Mouse (Mus musculus) spleen, embryonic (tissue): ENCODE results near the gene Kri1.

Source experiments
- CTCF ChIA-PET: fragments of 350-600 bp; sonication (Branson Sonifier 250); formaldehyde crosslinking; loops from one replicate; lab custom pipeline; 2022; lab: Charles Lee

Gene Kri1

GRCm38 (mm10) chr9:21249629-21250508 lies 37.9 kb downstream of the Kri1 start:
- CTCF ChIA-PET: no interaction called here

- CTCF ChIA-PET: no interaction called here
Measured at GRCm38 (mm10) chr9:21248326-21248725, 39.4 kb downstream of the Kri1 start, which contains the start of gene S1pr5. Gene S1pr5, minus strand, starts transcription at chr9:21248443.

GRCm38 (mm10) chr9:21246342-21246741 lies 41.4 kb downstream of the Kri1 start:
- CTCF ChIA-PET: interaction anchor here (0.6 kb wide), 1 partner anchor 67 kb away, joined by 22 read pairs; no protein-coding TSS in a partner anchor

DNA sequence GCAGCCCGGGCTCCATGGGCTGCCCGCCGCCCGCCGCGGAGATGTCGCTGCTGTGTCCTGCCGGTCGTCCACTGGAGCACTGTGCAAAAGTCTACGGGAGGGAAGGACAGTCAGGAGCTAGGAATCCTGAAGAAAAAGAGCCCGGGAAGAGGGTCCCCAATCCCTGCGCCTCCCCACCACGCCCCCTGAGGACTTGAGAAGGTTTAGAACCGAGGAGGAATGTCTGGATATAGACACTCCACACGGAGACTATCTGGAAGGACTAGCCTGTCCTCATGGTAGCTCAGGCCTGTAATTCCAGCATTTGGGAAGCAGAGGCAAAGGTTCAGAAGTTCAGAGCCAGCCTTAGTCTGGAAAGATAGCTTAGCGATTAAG lies 42.7 kb downstream of the Kri1 start:
- CTCF ChIA-PET: interaction anchor here (0.8 kb wide), 1 partner anchor 16 kb away, joined by 3 read pairs; no protein-coding TSS in a partner anchor

DNA sequence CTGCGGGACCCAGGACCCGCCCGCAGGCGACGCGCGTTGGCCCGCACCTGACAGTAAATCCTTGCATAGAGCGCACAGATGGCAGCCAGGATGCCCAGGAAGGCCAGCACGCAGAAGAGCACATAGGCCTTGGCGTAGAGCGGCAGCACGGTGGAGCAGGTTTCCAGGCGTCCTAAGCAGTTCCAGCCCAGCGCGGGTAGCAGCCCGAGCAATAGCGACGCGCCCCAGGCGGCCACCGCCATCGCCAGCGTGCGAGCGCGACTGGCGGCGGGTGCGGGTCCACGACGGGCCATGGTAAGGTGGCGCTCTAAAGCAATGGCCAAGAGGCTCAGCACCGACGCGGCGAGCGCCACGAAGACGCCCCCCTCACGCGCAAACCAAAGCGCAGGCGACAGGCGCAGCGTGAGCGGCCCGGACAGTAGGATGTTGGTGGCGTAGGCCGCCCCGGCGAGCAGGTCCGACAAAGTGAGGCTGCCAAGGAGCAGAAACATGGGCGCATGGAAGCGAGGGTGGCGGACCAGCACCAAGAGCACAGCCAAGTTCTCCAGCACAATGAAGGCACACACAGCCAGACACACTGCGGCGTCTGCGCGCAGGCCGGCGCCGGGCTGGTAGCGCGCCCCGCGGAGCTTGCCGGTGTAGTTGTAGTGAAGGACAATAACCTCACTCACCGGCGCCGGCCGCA lies 43.2 kb downstream of the Kri1 start:
- CTCF ChIA-PET: interaction anchor here (0.8 kb wide), 1 partner anchor 16 kb away, joined by 3 read pairs; no protein-coding TSS in a partner anchor

DNA sequence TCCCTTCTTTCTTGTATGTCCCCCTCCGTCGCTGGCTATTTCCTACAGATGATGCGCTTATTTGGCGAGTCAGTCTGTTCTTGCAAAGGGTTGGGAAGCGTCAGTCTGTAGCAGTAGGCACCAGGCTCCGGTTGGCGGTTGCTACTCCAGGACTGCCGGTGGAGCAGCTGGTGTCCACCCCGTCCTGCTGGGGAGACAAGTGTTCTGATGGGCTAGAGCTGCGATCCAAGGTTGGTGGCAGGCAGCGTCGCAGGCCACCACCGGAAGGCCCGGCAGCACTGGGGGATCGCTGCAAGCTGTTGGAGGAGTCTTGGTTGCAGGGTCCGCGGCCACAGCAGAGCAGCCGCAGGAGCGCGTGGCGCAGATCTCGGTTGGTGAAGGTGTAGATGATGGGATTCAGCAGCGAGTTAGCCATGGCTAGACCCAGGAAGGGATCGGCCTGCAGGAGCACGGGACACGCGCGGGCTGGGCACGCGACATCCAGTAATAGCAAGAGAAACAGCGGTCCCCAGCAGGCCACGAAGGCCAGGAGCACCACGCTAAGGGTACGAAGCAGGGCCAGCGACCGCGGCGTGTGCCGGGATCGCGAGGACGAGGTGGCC lies 43.8 kb downstream of the Kri1 start:
- CTCF ChIA-PET: interaction anchor here (0.6 to 1.2 kb wide), 3 partner anchors 23 to 98 kb away, joined by 3 read pairs; no protein-coding TSS in a partner anchor

DNA sequence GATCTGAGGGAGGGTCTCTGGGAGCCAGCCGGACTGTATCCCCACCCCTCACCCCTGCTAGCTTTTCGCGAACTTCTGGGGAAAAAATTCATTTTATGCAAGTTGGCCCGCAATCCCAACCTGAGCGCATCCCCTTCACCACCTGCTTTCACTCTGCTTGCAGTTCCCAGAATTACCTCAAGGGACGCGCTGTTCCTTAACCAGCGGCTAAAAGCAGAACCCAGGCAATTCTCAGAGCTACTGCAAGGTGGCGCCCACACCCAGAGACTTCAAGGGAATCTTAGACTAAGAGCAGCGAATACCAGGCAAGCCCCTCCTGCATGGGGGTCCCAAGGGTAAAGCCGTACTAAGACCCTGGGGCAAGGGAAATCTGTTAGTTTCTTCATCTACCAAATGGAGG lies 46.4 kb downstream of the Kri1 start:
- CTCF ChIA-PET: interaction anchor here (0.5 to 2.8 kb wide), 3 partner anchors 24 to 75 kb away, joined by 3 to 8 read pairs (median 5); partner anchors contain the start of gene Atg4d

DNA sequence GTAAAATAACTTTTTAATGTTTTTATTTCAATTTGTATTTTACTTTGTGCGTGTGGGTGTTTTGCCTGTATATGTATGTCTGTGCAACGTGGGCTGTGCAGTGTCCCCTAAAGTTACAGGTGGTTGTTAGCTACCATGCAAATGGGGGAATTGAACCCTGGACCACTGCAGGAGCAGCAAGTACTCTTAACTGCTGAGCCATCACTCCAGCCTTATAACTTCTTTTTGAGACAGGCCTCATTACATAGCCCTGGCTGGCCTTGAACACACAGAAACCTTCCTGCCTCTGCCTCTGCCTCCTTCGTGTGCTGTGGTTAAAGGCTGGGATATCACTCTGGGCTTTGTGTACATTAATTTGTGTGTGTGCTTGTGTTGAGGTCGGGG lies 48.3 kb downstream of the Kri1 start:
- CTCF ChIA-PET: interaction anchor here (0.6 to 2.8 kb wide), 4 partner anchors 10 to 74 kb away, joined by 3 to 11 read pairs (median 6); partner anchors contain the start of gene Atg4d

- CTCF ChIA-PET: interaction anchor here (0.6 to 2.8 kb wide), 3 partner anchors 10 to 75 kb away, joined by 3 to 11 read pairs (median 8); partner anchors contain the start of gene Atg4d
Measured at GRCm38 (mm10) chr9:21238733-21239464, 48.9 kb downstream of the Kri1 start, which contains the start of gene Keap1. Gene Keap1, minus strand, starts transcription at chr9:21239361.

DNA sequence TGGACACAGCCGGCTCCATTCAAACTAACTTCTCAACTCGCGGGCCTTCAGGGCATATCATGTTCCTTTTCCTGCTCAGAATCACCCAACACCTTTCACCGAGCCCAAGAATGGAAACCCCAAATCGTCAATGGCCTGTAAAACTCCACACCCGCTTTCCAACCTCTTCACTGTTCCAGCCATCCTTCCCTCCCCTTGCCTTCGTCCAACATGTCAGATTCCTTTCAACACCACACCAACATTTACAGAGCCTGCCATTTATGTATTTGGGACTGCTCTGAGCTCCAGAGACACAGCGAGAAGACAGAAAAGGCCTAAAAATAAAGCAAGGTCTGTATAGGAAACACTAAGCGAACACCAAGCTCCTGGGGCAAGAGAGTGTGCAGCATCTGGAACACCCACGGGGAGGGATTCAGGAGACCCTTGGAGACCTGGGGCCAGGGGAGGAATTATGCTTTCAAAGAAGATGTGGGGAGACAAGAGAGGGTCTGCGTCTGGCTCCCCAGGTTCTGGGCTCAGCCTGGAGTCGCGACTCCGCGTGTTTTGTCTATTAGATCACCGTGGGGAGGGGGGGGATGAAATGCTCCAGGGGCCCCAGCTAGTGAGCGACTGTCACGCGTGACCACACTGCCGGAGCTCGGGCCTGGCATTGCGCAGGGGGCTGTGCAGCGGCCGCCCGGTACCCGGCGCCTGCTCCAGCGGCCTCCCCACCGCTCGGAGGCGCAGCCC lies 49.6 kb downstream of the Kri1 start:
- CTCF ChIA-PET: interaction anchor here (0.6 kb wide), 1 partner anchor 10 kb away, joined by 14 read pairs; no protein-coding TSS in a partner anchor

DNA sequence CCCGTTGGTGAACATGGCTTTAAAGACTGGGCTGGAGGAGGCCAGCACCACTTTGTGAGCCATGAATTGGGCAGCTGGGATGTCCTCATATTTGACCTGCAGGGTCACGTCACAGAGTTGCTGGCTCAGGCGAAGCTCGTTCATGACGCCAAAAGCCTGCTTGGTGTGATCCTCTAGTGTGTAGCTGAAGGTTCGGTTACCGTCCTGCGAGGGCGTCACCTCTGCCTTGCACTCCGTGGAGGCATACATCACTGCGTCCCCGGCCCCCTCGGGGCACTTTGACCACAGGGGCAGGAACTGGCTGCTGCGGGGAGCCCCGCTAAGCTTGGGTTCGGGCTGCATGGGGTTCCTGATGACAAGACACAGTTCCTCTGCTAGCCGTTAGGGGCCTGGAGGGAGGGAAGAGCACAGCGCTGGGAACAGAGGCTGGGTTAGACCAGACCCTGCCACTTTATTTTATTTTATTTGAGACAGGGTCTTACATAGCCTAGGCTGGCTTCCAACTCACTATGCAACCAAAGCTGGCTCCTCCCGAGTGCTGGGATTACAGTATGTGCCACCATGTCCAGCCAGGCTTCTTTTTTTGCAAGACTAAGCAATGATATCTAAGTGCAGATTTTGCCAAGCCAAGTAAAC lies 50.3 kb downstream of the Kri1 start:
- CTCF ChIA-PET: interaction anchor here (0.6 to 0.7 kb wide), 2 partner anchors 9 to 103 kb away, joined by 3 to 14 read pairs; no protein-coding TSS in a partner anchor

GRCm38 (mm10) chr9:21236991-21237367 lies 50.8 kb downstream of the Kri1 start:
- CTCF ChIA-PET: interaction anchor here (0.7 kb wide), 1 partner anchor 102 kb away, joined by 3 read pairs; no protein-coding TSS in a partner anchor

GRCm38 (mm10) chr9:21235341-21235740 lies 52.4 kb downstream of the Kri1 start:
- CTCF ChIA-PET: no interaction called here

DNA sequence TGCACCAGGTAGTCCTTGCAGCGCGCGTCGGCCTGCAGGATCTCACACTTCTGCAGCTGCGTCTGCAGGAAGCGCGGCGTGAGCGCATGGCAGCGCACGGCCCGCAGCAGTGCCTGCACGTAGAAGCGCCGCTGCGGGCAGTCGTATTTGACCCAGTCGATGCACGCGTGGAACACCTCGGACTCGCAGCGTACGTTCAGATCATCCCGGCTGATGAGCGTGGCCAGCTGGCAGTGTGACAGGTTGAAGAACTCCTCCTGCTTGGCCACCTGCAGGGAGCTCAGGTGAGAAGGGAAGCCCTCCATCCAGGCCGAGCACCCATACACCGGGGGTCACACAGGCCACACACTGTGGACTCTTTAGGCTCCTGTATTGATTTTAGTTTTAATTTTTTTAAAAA lies 54.0 kb downstream of the Kri1 start:
- CTCF ChIA-PET: interaction anchor here (0.5 kb wide), 1 partner anchor 13 kb away, joined by 4 read pairs; no protein-coding TSS in a partner anchor

- CTCF ChIA-PET: no interaction called here
Measured at GRCm38 (mm10) chr9:21233366-21233765, 54.4 kb downstream of the Kri1 start.

GRCm38 (mm10) chr9:21232867-21233266 lies 54.9 kb downstream of the Kri1 start:
- CTCF ChIA-PET: no interaction called here

DNA sequence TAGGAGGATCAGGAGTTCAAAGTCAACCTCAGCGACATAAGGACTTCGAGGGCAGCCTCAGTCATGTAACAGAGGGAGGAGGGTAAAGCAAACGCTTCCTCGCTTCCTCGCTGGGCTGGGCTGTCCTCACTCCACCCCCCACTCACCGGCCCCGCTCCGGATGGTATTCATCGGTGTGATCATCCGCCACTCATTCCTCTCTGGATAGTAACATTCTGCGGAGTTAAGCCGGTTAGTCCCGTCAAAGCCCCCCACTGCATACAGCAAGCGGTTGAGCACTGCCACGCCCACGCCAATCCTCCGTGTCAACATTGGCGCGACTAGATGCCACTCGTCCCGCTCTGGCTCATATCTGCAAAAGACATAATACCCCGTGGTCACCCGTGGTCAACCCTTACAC lies 56.2 kb downstream of the Kri1 start:
- CTCF ChIA-PET: no interaction called here

GRCm38 (mm10) chr9:21227342-21227741 lies 60.4 kb downstream of the Kri1 start:
- CTCF ChIA-PET: no interaction called here

DNA sequence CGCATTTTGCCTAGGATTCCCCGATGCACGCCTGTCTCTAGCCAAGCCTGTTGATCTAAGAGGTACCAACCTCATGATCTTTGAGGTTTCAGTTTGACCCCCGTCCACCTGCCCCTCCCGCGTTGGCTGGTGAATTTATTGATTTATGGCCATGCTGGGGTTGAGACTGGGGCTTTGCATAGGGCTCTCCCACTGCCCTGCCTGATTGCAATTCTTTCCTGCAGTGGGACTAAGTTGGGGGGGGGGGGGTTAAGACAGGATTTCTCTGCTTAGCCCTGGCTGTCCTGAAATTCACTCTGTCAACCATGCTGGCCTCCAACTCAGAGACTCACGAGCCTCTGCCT lies 62.4 kb downstream of the Kri1 start:
- CTCF ChIA-PET: no interaction called here
